Mouse (Mus musculus) forelimb bud, embryonic 11.5 days (tissue): ENCODE data around the gene Zc3h12c.

ENCODE experiments used
- DNase-seq: peaks from one replicate; pipeline ENCODE4 v3.0.0-alpha.2; 2012; ENCODE audit warnings: low read depth, low spot score

The Zc3h12c gene

GRCm38 (mm10) chr9:52167084-52167483 lies 1.3 kb downstream of the Zc3h12c start:
- no peak for DNase-seq

GRCm38 (mm10) chr9:52165706-52166090 lies 2.7 kb downstream of the Zc3h12c start:
- DNase-seq: no peak

GRCm38 (mm10) chr9:52165076-52165705 lies 3.2 kb downstream of the Zc3h12c start:
- DNase-seq: no peak

DNA sequence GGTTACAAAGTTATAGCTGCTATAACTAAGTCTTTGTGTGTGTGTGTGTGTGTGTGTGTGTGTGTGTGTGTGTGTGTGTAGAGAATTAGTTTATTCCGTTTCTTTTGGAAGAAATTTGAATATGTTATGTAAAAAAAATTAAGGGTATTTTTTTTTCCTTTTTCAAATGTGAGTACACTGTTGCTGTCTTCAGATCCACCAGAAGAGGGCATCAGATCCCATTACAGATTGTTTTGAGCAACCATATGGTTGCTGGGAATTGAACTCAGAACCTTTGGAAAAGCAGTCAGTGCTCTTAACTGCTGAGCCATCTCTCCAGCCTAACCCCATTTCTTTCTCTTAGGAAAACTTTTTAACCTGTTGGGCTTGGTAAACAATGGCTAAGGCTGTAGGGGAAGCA lies 7.9 kb downstream of the Zc3h12c start:
- no peak for DNase-seq

DNA sequence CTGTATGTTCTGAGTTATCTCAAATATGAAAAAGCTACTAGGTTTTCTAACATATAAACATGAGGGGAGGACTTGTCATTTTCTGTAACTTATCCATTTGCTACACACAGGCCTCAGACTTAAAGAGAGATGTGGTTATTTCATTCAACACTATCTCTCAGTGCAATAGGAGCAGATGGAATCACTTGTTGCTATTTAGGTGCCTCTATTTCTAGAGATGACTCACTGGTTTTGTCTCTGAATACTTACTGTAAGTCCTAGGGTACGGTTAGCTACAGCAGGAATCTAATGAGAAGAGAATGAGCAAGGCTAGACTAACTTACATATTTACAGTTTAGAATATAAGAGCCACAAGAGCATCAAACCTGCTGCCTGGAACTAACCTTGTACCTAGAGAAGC lies 9.8 kb downstream of the Zc3h12c start:
- DNase-seq: no peak

DNA sequence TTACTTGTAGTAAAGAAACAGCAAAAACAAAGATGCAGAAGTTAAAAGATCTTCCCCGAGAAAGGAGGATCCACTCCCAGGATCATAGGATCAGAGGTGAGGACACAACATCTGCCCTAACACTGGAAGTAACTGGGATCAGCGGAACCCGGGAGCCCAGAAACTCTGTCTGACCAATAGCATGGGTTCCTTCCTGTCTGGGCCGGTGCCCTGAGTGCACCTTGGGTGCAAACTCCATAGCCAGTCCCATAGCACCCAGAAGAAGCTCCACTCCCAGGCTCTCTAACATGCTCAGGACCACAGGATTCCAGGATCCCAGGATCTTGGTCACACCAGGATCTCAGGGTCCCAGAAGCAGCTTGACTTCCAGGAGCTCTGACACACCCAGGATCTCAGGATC lies 13.0 kb downstream of the Zc3h12c start:
- DNase-seq: no peak

DNA sequence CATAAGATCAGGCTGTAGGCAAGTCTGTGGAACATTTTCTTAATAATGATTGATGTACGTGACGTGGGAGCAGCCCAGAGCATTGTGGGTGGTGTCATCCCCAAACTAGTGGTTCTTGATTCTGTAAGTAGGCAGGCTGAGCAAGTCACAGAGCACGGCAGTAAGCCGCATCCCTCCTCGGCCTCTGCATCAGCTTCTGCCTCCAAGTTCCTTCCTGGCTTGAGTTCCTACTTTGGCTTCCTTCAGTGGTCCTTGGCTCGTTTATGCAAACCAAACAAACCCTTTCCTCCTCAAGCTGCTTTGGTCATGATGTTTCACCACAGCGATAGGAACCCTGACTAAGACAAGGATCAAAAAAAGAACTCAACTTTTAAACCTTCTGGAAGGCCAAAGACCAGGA lies 14.1 kb downstream of the Zc3h12c start:
- no peak for DNase-seq

DNA sequence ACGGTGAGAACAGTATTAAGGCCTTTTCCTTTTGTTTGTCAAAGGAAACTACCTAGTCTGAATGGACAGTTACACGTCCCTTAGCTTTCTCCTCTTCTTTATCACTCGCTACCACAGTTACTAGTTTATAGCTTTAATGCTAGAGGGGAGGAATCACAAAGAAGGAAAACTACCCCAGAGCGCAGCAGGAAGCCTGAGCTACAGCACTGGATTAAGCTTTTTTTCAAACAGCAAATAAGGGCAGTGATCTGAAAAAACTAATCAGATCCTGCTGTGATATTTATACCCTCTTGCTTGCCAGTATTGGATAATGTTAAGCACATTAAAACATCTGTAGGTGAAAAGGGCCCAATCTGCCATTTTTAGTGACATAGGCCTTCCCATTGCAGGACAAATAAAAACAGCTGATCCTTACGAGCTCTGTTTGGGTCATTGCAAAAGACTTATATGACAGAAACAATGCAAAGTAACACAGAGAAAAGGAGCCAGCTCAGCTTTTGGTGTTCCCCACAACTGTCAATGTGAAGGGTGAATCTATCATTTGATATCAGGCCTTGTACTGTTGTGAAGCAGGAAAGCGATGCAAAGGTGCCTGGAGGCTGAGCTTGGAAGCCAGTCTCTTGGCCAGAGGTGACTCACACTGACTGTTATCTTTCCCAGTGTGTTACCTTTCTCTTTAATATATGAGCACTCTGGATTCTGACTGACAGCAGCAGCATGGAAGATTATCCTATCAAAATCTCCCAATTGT lies 16.1 kb downstream of the Zc3h12c start:
- no peak for DNase-seq

DNA sequence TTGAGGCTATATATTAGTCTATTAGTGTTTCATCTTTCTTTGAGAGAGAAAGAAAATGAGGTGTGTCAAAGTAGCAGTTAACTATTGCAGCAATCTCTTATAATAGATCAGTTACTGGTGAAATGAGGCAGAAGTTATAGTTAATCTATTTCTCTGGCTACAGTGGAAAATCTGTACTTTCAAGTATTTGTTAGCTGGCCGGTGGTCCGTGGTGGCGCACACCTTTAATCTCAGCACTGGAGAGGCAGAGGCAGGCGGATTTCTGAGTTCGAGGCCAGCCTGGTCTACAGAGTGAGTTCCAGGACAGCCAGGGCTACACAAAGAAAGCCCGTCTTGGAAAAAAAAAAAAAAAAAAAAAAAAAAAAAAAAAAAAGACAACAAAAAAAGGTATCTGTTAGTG lies 18.6 kb downstream of the Zc3h12c start:
- no peak for DNase-seq

DNA sequence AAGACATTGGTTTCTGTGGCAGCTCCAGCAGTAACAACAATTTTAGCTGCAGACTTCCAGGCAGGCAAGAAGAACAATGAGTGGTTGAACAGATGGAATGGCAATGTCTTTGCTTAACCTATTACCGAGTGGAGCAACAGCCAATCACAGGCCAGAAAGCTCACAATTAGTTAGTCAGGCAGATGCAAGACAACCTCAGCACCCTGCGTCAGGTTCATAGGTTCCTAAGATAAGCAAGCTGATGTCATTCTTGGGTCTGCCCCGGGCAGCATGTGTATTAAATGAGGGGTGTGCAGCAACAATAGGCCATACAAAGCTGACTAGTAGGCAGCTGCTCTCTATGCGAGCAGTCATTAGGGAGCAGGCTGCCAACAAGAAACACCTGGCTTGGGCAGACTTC lies 19.1 kb downstream of the Zc3h12c start:
- peak; percentile 64 for DNase-seq

DNA sequence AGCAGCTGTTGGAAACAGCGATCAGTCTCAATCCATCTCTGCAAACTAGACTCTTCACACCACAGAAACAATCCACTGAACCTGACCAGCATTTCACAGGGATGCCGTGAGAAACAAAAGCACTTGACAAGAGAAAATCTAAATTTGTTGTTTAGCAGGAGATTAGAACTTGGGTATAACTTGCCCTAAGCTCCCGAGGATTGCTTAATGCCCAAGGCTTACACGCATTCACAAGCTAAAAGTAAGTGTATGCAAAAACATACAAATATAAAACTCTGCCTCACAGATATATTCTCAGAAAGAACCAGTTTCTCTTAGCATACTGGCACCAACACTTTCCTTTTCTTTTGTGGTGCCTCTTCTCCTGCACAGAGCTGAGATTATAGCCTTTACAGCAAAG lies 19.5 kb downstream of the Zc3h12c start:
- no peak for DNase-seq

DNA sequence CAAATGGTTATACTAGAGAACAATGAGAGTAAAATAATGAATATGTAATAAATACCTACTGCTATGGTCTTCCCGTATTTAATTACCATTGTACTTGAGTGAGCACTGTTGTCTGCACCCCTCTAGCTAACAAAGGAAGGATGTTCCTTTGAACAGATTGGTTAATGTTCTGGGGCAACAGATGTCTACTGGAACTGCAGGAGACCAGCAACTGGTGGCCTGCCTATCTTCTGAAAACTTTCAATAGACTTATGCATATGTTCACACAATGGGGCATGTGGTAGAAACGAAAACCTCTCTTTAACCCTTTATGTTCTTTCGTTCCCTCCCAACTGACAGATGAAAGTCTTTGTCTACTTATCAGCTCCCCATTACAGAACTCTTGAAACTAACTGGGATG lies 20.1 kb downstream of the Zc3h12c start:
- no peak for DNase-seq

- DNase-seq: no peak
Measured at GRCm38 (mm10) chr9:52146241-52146640, 22.1 kb downstream of the Zc3h12c start.

- no peak for DNase-seq
Measured at GRCm38 (mm10) chr9:52132771-52133170, 35.6 kb downstream of the Zc3h12c start.

DNA sequence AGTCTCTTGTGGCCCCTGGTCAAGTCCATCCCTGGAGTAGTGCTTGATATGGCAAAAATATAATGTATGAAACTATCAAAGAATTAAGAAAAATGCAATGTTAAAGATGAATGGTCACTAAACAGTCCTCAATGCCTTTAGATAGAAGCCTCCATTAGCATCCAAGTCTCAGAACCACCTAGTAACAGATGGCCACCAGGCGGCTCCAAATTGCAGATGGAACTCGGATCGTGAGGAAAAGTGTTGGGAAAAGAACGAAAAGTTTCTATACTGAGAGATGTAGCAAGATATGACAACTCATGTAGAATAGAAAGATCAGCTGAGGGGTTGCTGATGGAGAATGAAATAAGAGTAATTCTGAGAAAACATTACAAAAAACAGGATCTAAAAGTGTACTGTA lies 38.0 kb downstream of the Zc3h12c start:
- no peak for DNase-seq

DNA sequence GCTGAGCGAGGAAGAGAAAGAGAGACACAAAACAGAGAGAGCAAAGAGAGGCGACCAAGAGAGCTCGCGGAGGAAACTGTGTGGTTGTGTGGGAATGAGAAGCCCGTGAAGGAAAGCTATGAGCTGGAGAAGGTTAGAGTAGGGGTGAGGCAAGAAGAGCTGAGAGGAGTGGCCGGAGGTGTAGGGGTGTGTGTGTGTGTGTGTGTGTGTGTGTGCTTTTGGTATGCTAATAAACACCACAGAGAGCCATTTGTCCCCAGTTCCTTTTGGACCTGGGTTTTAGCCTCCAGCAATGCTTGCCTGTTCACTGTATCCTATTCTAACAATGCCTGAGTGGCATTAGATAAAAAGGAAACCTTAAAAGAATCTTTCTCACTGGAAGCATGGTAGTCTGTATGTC lies 43.1 kb downstream of the Zc3h12c start:
- DNase-seq: no peak

DNA sequence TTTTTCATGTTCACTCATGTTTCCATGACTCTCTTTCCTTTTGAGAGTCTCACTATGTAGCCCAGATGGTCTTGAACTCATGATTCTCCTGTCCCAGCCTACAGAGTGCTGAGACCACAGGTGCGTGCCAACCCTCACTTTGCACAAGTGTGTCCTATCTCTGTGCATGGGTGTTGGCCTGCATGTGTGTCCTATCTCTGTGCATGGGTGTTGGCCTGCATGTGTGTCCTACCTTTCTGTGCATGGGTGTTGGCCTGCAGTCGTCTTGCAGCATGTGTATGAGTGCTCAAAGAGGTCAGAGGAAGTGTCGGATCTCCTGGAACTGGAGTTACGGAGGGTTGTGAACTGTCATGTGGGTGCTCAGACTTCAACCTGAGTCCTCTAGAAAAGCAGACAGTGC lies 49.2 kb downstream of the Zc3h12c start:
- DNase-seq: no peak

- DNase-seq: no peak
Measured at GRCm38 (mm10) chr9:52113091-52113490, 55.3 kb downstream of the Zc3h12c start.

DNA sequence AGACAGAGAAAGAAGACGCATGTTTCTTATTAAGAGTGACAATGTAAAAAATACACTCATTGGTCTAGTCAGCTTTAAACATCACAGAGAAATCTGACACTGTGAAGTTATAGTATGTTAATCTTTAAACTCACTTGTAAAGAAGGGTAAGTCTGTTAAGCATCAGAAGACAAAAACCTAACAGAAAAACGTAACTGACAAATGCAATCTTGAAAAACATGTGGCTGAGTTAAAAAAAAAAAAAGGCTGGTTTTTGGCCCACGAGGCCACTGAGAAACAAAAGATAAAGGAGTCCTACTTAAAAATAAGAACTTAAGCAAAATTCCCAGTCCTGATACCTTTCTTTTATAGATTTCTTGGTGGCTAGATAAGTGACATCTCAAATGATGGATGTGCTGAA lies 57.6 kb downstream of the Zc3h12c start:
- DNase-seq: no peak

- DNase-seq: no peak
Measured at GRCm38 (mm10) chr9:52107161-52107560, 61.2 kb downstream of the Zc3h12c start.

DNA sequence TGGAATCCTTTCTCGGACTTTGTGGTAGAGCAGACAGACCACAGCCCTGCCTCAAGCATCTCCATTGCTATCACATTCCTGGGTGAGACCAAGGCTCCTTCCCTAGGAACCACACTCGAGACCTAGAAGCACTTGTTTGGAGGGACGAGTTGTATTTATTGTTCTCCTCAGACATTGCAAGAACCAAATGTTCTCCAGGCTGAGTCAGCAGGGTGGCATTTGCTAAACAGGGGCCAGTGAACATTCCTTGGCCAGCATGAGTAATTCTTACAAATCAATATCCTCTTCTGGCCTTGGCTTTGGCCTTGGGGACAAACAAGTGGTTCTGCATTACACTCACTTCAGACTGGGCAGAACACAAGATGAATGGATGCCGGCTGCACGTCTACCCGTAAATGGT lies 62.9 kb downstream of the Zc3h12c start:
- DNase-seq: no peak

GRCm38 (mm10) chr9:52104225-52104615 lies 64.2 kb downstream of the Zc3h12c start:
- DNase-seq: no peak

- no peak for DNase-seq
Measured at GRCm38 (mm10) chr9:52103448-52104224, 64.7 kb downstream of the Zc3h12c start.
